Mouse (Mus musculus) intestine, embryonic 16.5 days (tissue): ENCODE measurements around the gene Cyfip2. TPM values are rescaled to one million over a fixed set of nuclear protein-coding genes. Genes with fewer than 3 reads are reported as not detected.

ENCODE experiments used
- ATAC-seq: fragments of 200-750 bp; cut with Nextera tagmentation; 2 replicates; pipeline ENCODE4 v1.8.0; 2017; ENCODE audit warnings: moderate TSS enrichment, moderate library complexity
- H3K27ac ChIP-seq: fragments of 300-500 bp; sonication (generic); 2 replicates; pipeline ENCODE4 v1.5.1; 2014; ENCODE audit warnings: mild to moderate bottlenecking, low read length
- H3K27me3 ChIP-seq: fragments of 300-500 bp; sonication (generic); replicated peaks from 2 replicates; pipeline ENCODE4 v1.6.1; 2014; ENCODE audit warnings: low read length, control low read depth, mixed read lengths; ENCODE audit not compliant: control insufficient read depth, insufficient read depth
- H3K36me3 ChIP-seq: fragments of 300-500 bp; sonication (generic); 2 replicates; pipeline ENCODE4 v1.6.1; 2014; ENCODE audit warnings: low read length, control low read depth; ENCODE audit not compliant: control insufficient read depth, insufficient read depth
- H3K4me1 ChIP-seq: fragments of 300-500 bp; sonication (generic); 2 replicates; pipeline ENCODE4 v1.6.1; 2014; ENCODE audit warnings: low read length, control low read depth, mixed read lengths; ENCODE audit not compliant: control insufficient read depth, insufficient read depth
- H3K4me2 ChIP-seq: fragments of 300-500 bp; sonication (generic); 2 replicates; pipeline ENCODE4 v1.6.1; 2014; ENCODE audit warnings: low read depth, low read length, control low read depth
- H3K4me3 ChIP-seq: fragments of 300-500 bp; sonication (generic); 2 replicates; pipeline ENCODE4 v1.5.1; 2014; ENCODE audit warnings: mild to moderate bottlenecking, low read length
- H3K9ac ChIP-seq: fragments of 300-500 bp; sonication (generic); 2 replicates; pipeline ENCODE4 v1.6.1; 2014; ENCODE audit warnings: low read depth, low read length
- H3K9me3 ChIP-seq: fragments of 300-500 bp; sonication (generic); 2 replicates; pipeline ENCODE4 v1.6.1; 2016; ENCODE audit warnings: low read length, control low read depth; ENCODE audit not compliant: control insufficient read depth
- WGBS: fragments of 180-500 bp; shearing (Covaris S2); extraction: QIAGEN DNeasy Blood & Tissue Kit; methylation state at CpG from one replicate; pipeline ENCODE4 v1.1.7; 2014; 5-methylcytosine and 5-hydroxymethylcytosine counted together
- polyA plus RNA-seq: library from polyadenylated mRNA; unstranded; fragments of >200 nt; fragmentation: Nextera tagmentation; extraction: Ambion mirVana; gene quantifications from 2 replicates; pipeline ENCODE4 v1.2.1, GENCODE M21; 2015

Gene Cyfip2
- polyA plus RNA-seq, 1 experiment from 2014 or later = 5.7 TPM

DNA sequence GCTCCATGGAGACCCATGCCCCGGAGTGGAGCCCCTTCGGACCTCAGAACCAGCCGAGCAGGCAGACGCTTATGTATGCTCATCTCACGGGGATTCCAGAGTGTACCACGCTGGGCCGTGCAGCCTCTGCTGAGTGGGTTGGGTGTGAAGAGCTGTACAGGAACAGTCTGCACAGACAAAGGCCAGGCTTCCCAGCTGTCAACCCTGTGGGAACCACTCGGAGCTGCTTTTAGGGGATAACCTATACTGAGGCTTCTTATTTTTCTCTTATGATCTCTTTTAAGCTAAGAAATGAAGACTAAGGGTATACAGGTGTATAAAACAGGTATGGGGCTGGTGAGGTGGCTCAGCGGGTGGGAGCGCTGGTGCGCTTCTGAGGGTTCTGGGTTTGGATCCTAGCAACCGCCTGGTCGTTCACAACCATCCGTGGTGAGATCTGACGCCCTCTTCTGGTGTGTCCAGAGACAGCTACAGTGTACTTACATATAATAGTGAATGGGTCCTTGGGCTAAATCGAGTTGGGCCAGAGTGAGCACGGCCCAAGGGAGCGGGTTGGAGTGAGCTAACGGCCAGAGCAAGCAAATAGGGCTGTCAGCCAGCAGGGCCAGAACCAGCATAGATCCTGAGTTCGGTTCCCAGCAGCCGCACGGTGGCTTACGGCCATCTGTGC is 10.9 kb downstream of the Cyfip2 start:
- Histone ChIP-seq H3K4me1 (peaks cover 3% of the 10 kb centered on the region; the same call in 1 of the 2 replicates), H3K9me3 (no peaks in the 10 kb centered on the region), H3K27me3 (no peaks in the 10 kb centered on the region), H3K9ac (no peak overlapping the region), H3K4me2 (no peak overlapping the region), H3K36me3 (no peaks in the 10 kb centered on the region), H3K27ac (no peak overlapping the region), H3K4me3 (no peak overlapping the region)
- 86% methylated on average over 23 of the region's 23 CpGs for WGBS
- no peak for ATAC-seq

DNA sequence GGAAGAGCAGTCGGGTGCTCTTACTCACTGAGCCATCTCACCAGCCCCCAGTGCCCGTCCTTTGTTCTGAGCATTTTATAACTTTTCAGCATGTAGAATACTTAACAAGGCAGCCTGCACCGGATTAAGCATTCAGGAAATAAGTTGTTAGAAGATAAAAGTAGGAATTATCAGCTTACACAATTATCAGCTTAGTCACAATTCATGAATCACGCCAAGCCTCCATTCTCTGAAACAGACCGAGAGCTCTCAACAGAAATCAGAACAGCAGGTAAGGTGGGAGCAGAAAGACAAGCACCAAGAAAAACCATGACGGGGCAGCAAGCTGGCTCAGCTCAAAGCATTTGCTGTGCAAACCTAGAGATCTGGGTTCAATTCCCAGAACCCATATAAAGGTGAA is 12.8 kb downstream of the Cyfip2 start:
- H3K4me2 ChIP-seq = no peak overlapping the region
- no peak for ATAC-seq
- no peaks in the 10 kb centered on the region for H3K27me3 ChIP-seq
- H3K27ac ChIP-seq = no peak overlapping the region
- H3K4me1 ChIP-seq = peaks cover 3% of the 10 kb centered on the region; the same call in 1 of the 2 replicates
- H3K9me3 ChIP-seq = no peaks in the 10 kb centered on the region
- no peak overlapping the region for H3K4me3 ChIP-seq
- H3K9ac ChIP-seq = no peak overlapping the region
- WGBS = 64% methylated on average over 6 of the region's 6 CpGs
- H3K36me3 ChIP-seq = no peaks in the 10 kb centered on the region

DNA sequence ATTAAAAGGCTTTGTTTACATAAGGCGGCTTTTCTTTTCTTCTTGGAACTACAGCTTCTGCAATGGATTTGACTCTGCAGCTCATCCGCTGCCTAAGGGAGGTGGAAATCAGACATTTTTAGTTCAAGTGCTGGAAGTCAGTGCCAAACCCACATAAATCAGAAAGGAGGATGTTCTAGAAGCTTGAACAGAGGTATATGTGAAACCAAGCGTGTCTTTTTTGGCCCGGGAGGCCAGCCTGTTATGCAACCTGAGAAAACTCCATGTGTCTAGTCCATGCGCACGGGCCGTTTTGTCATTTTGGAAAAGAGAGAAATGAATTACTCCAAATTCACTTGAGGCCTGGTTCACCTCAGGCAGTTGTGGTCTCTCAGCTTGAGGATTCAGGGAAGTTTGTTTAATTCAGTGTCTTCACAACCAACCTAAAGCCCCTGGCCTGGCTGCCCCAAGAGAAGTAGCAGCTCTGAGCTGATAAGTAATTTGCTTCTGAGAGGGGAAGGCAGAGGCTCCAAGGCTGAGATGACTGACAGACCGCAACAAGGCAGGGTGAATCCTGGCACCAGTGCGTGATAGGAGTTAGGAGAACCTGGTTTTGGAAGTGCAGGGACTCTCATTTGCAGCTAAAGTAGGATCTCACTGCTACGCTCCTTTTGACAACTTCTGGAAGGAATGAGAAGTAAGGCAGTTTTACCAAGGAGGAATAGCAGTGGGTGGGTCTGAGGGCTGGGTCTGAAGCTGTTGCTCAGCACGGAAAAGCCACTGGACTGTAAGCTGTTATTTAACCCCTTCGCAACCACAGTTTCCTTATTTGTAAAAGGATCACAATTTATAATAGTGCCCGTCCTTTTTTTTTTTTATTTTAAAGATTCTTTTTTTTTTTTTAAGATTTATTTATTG is 13.5 kb downstream of the Cyfip2 start:
- no peak overlapping the region for H3K9ac ChIP-seq
- no peak overlapping the region for H3K4me3 ChIP-seq
- no peaks in the 10 kb centered on the region for H3K27me3 ChIP-seq
- WGBS = 51% methylated on average over 13 of the region's 13 CpGs
- H3K4me2 ChIP-seq = no peak overlapping the region
- H3K4me1 ChIP-seq = peaks cover 3% of the 10 kb centered on the region; the same call in 1 of the 2 replicates
- H3K36me3 ChIP-seq = no peaks in the 10 kb centered on the region
- no peak for ATAC-seq
- H3K27ac ChIP-seq = no peak overlapping the region
- no peaks in the 10 kb centered on the region for H3K9me3 ChIP-seq

DNA sequence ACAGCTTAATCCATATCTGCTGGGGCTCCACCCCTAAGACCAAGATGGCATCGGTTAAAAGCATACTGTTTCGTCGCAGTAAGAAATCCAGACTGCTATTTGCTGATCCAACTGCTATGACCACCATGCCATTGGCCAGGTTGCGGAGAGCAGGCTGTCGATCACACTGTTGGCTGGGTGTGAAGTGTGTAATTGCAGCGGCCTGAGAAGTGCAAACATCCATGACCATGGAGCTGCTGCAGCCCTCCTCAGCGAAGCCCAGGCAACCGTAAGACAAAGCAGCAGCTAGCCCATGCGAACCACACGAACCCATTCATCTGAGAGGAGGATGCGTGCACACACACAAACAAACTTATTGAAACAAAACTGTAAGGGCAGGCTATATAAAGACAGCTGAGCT is 18.3 kb downstream of the Cyfip2 start:
- no peaks in the 10 kb centered on the region for H3K36me3 ChIP-seq
- no peak overlapping the region for H3K4me2 ChIP-seq
- H3K27ac ChIP-seq = no peak overlapping the region
- ATAC-seq = no peak
- no peak overlapping the region for H3K9ac ChIP-seq
- no peaks in the 10 kb centered on the region for H3K9me3 ChIP-seq
- no peak overlapping the region for H3K4me3 ChIP-seq
- peaks cover 3% of the 10 kb centered on the region; the same call in 1 of the 2 replicates for H3K4me1 ChIP-seq
- WGBS = 84% methylated on average over 11 of the region's 11 CpGs
- no peaks in the 10 kb centered on the region for H3K27me3 ChIP-seq

DNA sequence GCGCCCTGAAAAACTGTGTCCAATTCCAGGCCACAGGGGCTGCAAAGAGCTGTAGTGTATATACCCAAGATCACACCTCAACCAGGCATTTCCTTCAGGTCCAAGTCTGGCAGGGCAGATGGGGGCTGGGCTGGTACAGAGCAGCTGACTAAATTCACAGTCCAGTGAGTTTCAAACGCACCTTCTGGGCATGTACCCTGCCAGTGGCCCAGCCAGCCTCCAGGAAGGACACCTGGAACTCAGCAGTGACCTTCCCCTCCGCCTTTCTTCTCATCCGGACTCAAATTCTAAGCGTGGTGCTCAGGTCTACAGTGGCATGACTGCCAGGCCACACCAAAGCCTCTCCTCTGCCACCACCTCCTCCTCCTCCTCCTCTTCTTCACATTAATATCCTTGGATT is 19.2 kb downstream of the Cyfip2 start:
- Histone ChIP-seq H3K27me3 (no peaks in the 10 kb centered on the region), H3K27ac (no peak overlapping the region), H3K4me1 (peaks cover 2% of the 10 kb centered on the region; the same call in 1 of the 2 replicates), H3K9ac (no peak overlapping the region), H3K4me3 (no peak overlapping the region), H3K4me2 (no peak overlapping the region), H3K9me3 (no peaks in the 10 kb centered on the region), H3K36me3 (no peaks in the 10 kb centered on the region)
- 89% methylated on average over 5 of the region's 5 CpGs for WGBS
- no peak for ATAC-seq

DNA sequence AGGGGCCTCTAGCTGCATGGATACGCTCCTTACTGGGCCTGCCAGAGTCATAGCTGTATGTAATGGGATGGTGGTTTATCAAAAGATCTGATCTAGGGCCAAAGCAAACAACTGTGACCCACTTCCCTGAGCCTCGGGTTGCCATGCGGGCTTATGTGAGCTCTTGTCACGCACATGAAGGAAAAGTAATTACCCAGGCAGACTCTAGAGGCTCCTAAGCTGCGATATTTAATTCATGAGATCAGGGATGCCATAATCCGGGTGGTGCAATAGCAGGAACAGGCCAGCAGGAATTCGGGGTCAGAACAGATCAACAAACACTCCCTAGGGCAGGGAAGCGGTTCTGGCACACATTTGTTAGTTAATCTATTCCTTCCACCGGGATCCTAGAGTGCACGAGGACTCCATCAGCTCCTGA is 21.7 kb downstream of the Cyfip2 start:
- no peak overlapping the region for H3K4me2 ChIP-seq
- WGBS = 37% methylated on average over 10 of the region's 10 CpGs
- H3K9me3 ChIP-seq = no peaks in the 10 kb centered on the region
- no peaks in the 10 kb centered on the region for H3K4me1 ChIP-seq
- H3K9ac ChIP-seq = no peak overlapping the region
- no peak overlapping the region for H3K4me3 ChIP-seq
- no peaks in the 10 kb centered on the region for H3K36me3 ChIP-seq
- no peak overlapping the region for H3K27ac ChIP-seq
- no peak for ATAC-seq
- H3K27me3 ChIP-seq = no peaks in the 10 kb centered on the region

DNA sequence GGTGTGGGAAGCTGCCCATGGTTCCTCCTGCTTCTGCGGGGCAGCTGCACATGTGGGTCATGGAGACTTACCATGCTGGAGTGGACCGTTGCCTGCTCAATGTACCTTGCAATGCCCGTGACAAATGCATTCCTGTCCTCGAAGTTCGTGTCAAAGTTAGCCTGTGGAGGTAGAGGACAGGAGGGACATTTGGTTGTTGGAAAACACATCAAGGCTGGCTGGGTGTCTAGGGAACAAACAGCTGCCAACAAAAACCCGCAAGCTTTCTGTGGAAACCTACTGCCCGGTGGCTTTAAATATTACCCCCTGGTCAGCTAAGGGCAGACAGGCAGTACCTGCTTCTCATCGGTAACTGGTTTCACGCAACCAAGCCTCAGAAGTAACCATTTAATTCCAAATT is 23.1 kb downstream of the Cyfip2 start:
- ATAC-seq = no peak
- whole genome bisulfite sequencing = 90% methylated on average over 9 of the region's 9 CpGs
- no peaks in the 10 kb centered on the region for H3K9me3 ChIP-seq
- no peak overlapping the region for H3K27ac ChIP-seq
- H3K4me2 ChIP-seq = no peak overlapping the region
- H3K4me3 ChIP-seq = no peak overlapping the region
- no peaks in the 10 kb centered on the region for H3K36me3 ChIP-seq
- no peaks in the 10 kb centered on the region for H3K4me1 ChIP-seq
- H3K27me3 ChIP-seq = no peaks in the 10 kb centered on the region
- no peak overlapping the region for H3K9ac ChIP-seq

DNA sequence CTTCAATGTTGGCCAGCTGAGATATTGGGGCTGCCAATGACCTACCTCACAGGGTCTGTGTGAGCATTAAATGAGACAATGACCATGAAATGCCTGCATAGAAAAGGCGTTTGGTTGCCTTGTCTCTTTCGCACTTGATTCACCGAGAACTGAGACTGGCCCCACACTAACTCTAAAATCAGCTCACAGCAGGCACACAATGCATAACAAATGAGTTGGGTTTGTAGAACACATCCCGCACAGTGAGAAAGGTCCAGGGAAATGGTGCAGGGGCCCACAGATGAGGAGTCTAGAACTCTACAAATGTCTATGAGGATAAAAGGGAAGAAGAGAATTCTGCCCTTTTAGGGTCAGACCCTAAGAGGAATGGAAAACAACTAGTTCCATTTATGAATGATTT is 23.6 kb downstream of the Cyfip2 start:
- WGBS = 90% methylated on average over 4 of the region's 4 CpGs

DNA sequence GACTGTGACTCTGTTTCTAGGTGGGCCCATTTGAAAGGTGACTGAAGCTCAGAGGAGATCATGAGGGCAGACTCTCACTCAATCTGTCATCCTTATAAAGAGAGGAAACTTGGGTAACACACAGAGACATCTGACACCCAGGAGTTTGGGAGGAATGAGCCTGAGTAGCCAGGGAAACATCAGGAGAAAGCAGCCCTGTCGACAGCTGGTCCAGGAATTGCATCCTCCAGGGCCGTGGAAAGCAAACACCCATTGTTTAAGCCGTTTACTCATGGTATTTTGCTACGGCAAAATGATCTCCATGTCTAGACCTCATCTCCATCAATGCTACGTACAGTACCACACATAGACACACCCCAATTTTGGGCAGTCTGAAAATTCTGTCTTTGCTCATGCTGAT is 24.6 kb downstream of the Cyfip2 start:
- Histone ChIP-seq H3K4me1 (no peaks in the 10 kb centered on the region), H3K9me3 (no peaks in the 10 kb centered on the region), H3K27me3 (no peaks in the 10 kb centered on the region), H3K9ac (no peak overlapping the region), H3K4me3 (no peak overlapping the region), H3K4me2 (no peak overlapping the region), H3K36me3 (no peaks in the 10 kb centered on the region), H3K27ac (no peak overlapping the region)
- no peak for ATAC-seq
- 63% methylated on average over 5 of the region's 5 CpGs for WGBS

More for the DNA sequence above, 23.6 kb downstream of the Cyfip2 start:
- H3K4me1 ChIP-seq = no peaks in the 10 kb centered on the region
- no peak overlapping the region for H3K27ac ChIP-seq
- H3K36me3 ChIP-seq = no peaks in the 10 kb centered on the region
- H3K4me2 ChIP-seq = no peak overlapping the region
- no peak for ATAC-seq
- no peaks in the 10 kb centered on the region for H3K9me3 ChIP-seq
- no peak overlapping the region for H3K9ac ChIP-seq
- H3K27me3 ChIP-seq = no peaks in the 10 kb centered on the region
- no peak overlapping the region for H3K4me3 ChIP-seq
